In the genomic region with DNA sequence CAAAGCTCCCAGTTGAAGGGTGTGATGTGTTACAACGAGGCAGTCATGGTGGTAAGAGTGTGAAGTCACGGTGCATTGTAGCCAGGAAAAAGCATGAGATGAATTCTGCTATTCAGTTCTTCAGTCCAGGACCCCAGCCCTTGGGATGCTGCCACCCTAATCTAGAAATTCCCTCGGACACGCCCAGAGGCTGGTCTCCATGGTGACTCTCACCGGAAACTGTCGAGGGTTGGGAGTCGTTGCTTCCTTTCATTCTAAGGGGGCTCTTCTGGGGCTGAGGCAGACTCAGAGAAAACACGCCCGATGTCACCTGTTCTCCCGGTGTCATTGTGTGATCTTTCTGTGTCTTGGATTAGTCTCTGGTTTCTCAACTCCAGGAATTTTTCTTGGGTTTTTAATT, we compare ENCODE assay signal across 7 mouse cellular contexts. TPM values are rescaled to one million over a fixed set of nuclear protein-coding genes. Genes with fewer than 3 reads are reported as not detected.
A peak's percentile ranks its signal among the peaks of the same experiment; 100 is the strongest.
DNase-seq lines count a peak whose midpoint lies in the region; ATAC-seq and TF ChIP-seq lines count a peak whose summit lies in the region.

No protein-coding gene starts in this region.

- peak overlapping the region; percentile 91 for H3K4me3 ChIP-seq in megakaryocyte, embryonic 14.5 days (replicated peaks)
- H3K4me3 ChIP-seq in forebrain, postnatal 0 days (ENCODE audit: low read depth, low read length): no peak overlapping the region
- no peak overlapping the region for H3K4me3 ChIP-seq in liver, embryonic 16.5 days (ENCODE audit: low read depth, low read length)

- peak overlapping the region; percentile 73 for H3K27ac ChIP-seq in forebrain, postnatal 0 days (ENCODE audit: low read depth, low read length)
- H3K27ac ChIP-seq in liver, embryonic 16.5 days (ENCODE audit: low read length): peak overlapping the region; percentile 82

- no peaks in the 10 kb centered on the region for H3K27me3 ChIP-seq in megakaryocyte, embryonic 14.5 days (replicated peaks)
- H3K27me3 ChIP-seq in forebrain, postnatal 0 days (ENCODE audit: insufficient read depth, low read length): no peaks in the 10 kb centered on the region
- H3K27me3 ChIP-seq in liver, embryonic 16.5 days (ENCODE audit: control insufficient read depth, insufficient read depth, low read depth, low read length): no peaks in the 10 kb centered on the region

- peak overlapping the region; percentile 22; the same call in 1 of the 2 replicates for H3K4me2 ChIP-seq in forebrain, postnatal 0 days (ENCODE audit: low read depth)
- peak overlapping the region; percentile 47 for H3K4me2 ChIP-seq in liver, embryonic 16.5 days (ENCODE audit: low read depth, low read length)

- 0 out of 2 replicates have a peak overlapping the region, but pooled peaks have one; percentile 33 for H3K9ac ChIP-seq in forebrain, postnatal 0 days
- H3K9ac ChIP-seq in liver, embryonic 16.5 days (ENCODE audit: low read depth, low read length): no peak overlapping the region

- WGBS in forebrain, postnatal 0 days: 6% methylated on average over 10 of the region's 10 CpGs
- 6% methylated on average over 10 of the region's 10 CpGs for WGBS in liver, embryonic 16.5 days (ENCODE audit: insufficient replicate concordance)

- TF ChIP-seq CTCF in forebrain, postnatal 0 days (IDR thresholded peaks at IDR 0.05; ENCODE audit: low read depth): no peak

- no peak for ATAC-seq in megakaryocyte, adult 5-6 weeks (ENCODE audit: poor library complexity, severe bottlenecking)
- peak; percentile 30; the same call in 1 of the 2 replicates for ATAC-seq in forebrain, postnatal 0 days
- no peak for ATAC-seq in liver, embryonic 16.5 days (ENCODE audit: low read depth)
- no peak for ATAC-seq in erythroid progenitor cell, adult 5-6 weeks (replicated peaks; ENCODE audit: low FRiP score, poor library complexity, severe bottlenecking)

- H3K4me1 ChIP-seq in megakaryocyte, embryonic 14.5 days: peaks cover 95% of the 10 kb centered on the region
- H3K4me1 ChIP-seq in forebrain, postnatal 0 days (ENCODE audit: insufficient read depth): peaks cover 38% of the 10 kb centered on the region
- peaks cover 54% of the 10 kb centered on the region for H3K4me1 ChIP-seq in liver, embryonic 16.5 days (ENCODE audit: control insufficient read depth, low read depth, low read length)

- peak; percentile 42 for DNase-seq in forebrain, postnatal 0 days
- peak; percentile 69 for DNase-seq in thymus, postnatal 14 days
- no peak for DNase-seq in cerebellum, postnatal 36 days

- H3K9me3 ChIP-seq in megakaryocyte, embryonic 14.5 days: no peaks in the 10 kb centered on the region
- H3K9me3 ChIP-seq in forebrain, postnatal 0 days (ENCODE audit: low read length): no peaks in the 10 kb centered on the region
- H3K9me3 ChIP-seq in liver, embryonic 16.5 days (replicated peaks; ENCODE audit: control insufficient read depth, low read length): no peaks in the 10 kb centered on the region

- H3K36me3 ChIP-seq in megakaryocyte, embryonic 14.5 days (replicated peaks; ENCODE audit: low read length): peaks cover 37% of the 10 kb centered on the region
- H3K36me3 ChIP-seq in forebrain, postnatal 0 days (ENCODE audit: insufficient read depth): no peaks in the 10 kb centered on the region
- H3K36me3 ChIP-seq in liver, embryonic 16.5 days (ENCODE audit: control insufficient read depth, insufficient read depth): no peaks in the 10 kb centered on the region

RNA-seq across cellular contexts. Expression of gene Prrc2b, which starts 15.7 kb away (rescaled TPM):
- polyA plus RNA-seq in megakaryocyte, embryonic 14.5 days (2012; ENCODE audit: insufficient read depth, low replicate concordance): 20.7 and 115 TPM in 2 replicates
- 26.9 and 27.2 TPM in 2 replicates for total RNA-seq in megakaryocyte, adult 5-6 weeks (2015)
- 11.5 and 13.9 TPM in 2 replicates for total RNA-seq in megakaryocyte, adult 5-6 weeks (2017)
- total RNA-seq in forebrain, postnatal 0 days (2014; rRNA removed): 92.1 and 131 TPM in 2 replicates
- polyA plus RNA-seq in forebrain, postnatal 0 days (2015; fragmentation: Nextera tagmentation; extraction: Ambion mirVana): 40.7 and 60.4 TPM in 2 replicates
- 4.5 and 4.7 TPM in 2 replicates for polyA plus RNA-seq in liver, embryonic 16.5 days (2015; fragmentation: Nextera tagmentation; extraction: Ambion mirVana)
- total RNA-seq in erythroid progenitor cell, adult 5-6 weeks (2015; ENCODE audit: low replicate concordance): 19.1 and 26.4 TPM in 2 replicates
- 11.1 and 25.3 TPM in 2 replicates for total RNA-seq in erythroid progenitor cell, adult 5-6 weeks (2017; ENCODE audit: low replicate concordance)

Comparison
In these comparisons a context has a peak if more than half of its experiments do, and no peak if none do; other contexts are left out.
1. DNase-seq: peak in forebrain, postnatal 0 days (single experiment) and thymus, postnatal 14 days (single experiment); none in cerebellum, postnatal 36 days (0 of 2).